Mouse (Mus musculus) forebrain, embryonic 12.5 days (tissue): ENCODE results near the gene Nus1. TPM values are rescaled to one million over a fixed set of nuclear protein-coding genes. Genes with fewer than 3 reads are reported as not detected.

Source experiments
- ATAC-seq: fragments of 200-750 bp; cut with Nextera tagmentation; 2 replicates; pipeline ENCODE4 v1.8.0; 2017; ENCODE audit warnings: moderate TSS enrichment; ENCODE audit not compliant: low FRiP score
- H3K27ac ChIP-seq: fragments of 300-500 bp; sonication (generic); 2 replicates; pipeline ENCODE4 v1.5.1; 2016; ENCODE audit warnings: mild to moderate bottlenecking
- H3K27me3 ChIP-seq: fragments of 300-500 bp; sonication (generic); 2 replicates; pipeline ENCODE4 v1.6.1; 2016; ENCODE audit warnings: mild to moderate bottlenecking
- H3K36me3 ChIP-seq: fragments of 300-500 bp; sonication (generic); replicated peaks from 2 replicates; pipeline ENCODE4 v1.6.1; 2016; ENCODE audit warnings: mild to moderate bottlenecking
- H3K4me1 ChIP-seq: fragments of 300-500 bp; sonication (generic); 2 replicates; pipeline ENCODE4 v1.6.1; 2016
- H3K4me2 ChIP-seq: fragments of 300-500 bp; sonication (generic); 2 replicates; pipeline ENCODE4 v1.6.1; 2016; ENCODE audit warnings: mild to moderate bottlenecking, moderate library complexity
- H3K4me3 ChIP-seq: fragments of 300-500 bp; sonication (generic); replicated peaks from 2 replicates; pipeline ENCODE4 v1.5.1; 2016; ENCODE audit warnings: mild to moderate bottlenecking
- H3K9ac ChIP-seq: fragments of 300-500 bp; sonication (generic); 2 replicates; pipeline ENCODE4 v1.6.1; 2016; ENCODE audit warnings: mild to moderate bottlenecking
- H3K9me3 ChIP-seq: fragments of 300-500 bp; sonication (generic); 2 replicates; pipeline ENCODE4 v1.6.1; 2016
- WGBS: fragments of 180-500 bp; shearing (Covaris S2); methylation state at CpG from one replicate; pipeline ENCODE4 v1.1.7; 2016; 5-methylcytosine and 5-hydroxymethylcytosine counted together
- polyA plus RNA-seq: library from polyadenylated mRNA; unstranded; fragments of >200 nt; fragmentation: Nextera tagmentation; extraction: Ambion mirVana; gene quantifications from 2 replicates; pipeline ENCODE4 v1.2.1, GENCODE M21; 2016

Gene Nus1
- 16.6 and 17.2 TPM in 2 replicates for polyA plus RNA-seq

- WGBS = under 1% methylated on average over 76 of the region's 79 CpGs
- Histone ChIP-seq H3K4me2 (peak within 1 kb of the TSS; percentile 76), H3K27ac (peak within 1 kb of the TSS; percentile 93), H3K4me1 (peaks cover 22% of the 10 kb centered on the region), H3K4me3 (peak within 1 kb of the TSS; percentile 95), H3K36me3 (no peaks in the 10 kb centered on the region), H3K9ac (peak within 1 kb of the TSS; percentile 91), H3K9me3 (no peaks in the 10 kb centered on the region), H3K27me3 (peaks cover 6% of the 10 kb centered on the region; the same call in 1 of the 2 replicates)
- peak; percentile 99 for ATAC-seq
Observed at GRCm38 (mm10) chr10:52417299-52417997, at the start of gene Nus1. Nus1 (plus strand) TSS chr10:52417547.

DNA sequence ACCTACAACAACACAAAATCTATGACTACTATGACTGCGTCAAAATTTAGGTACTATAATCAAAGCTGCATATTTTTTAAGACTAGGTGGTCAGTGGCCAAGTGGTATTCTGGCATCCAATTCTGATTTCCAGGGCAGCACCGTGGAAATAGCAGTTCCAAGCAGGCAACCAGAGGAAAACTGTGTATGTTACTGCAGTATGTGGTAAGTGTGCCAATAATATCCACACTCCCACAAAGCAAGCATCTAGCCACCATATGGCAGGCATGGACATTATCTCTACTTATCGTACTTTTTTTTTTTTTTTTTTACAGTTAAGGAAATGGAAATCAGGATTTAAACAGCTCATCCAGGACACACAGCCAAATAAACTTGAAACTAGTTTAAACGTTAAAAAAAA, 49.0 kb upstream of the Nus1 start:
- H3K27me3 ChIP-seq = no peaks in the 10 kb centered on the region
- H3K4me2 ChIP-seq = no peak overlapping the region
- H3K4me1 ChIP-seq = no peaks in the 10 kb centered on the region
- 92% methylated on average over 4 of the region's 4 CpGs for WGBS
- H3K9me3 ChIP-seq = no peaks in the 10 kb centered on the region
- ATAC-seq = no peak
- no peak overlapping the region for H3K27ac ChIP-seq
- H3K36me3 ChIP-seq = no peaks in the 10 kb centered on the region
- H3K9ac ChIP-seq = no peak overlapping the region
- no peak overlapping the region for H3K4me3 ChIP-seq

GRCm38 (mm10) chr10:52373834-52374233, 43.5 kb upstream of the Nus1 start:
- WGBS = 93% methylated on average over 4 of the region's 4 CpGs
- no peak for ATAC-seq

GRCm38 (mm10) chr10:52374651-52375050, 42.7 kb upstream of the Nus1 start:
- H3K4me2 ChIP-seq = no peak overlapping the region
- no peaks in the 10 kb centered on the region for H3K27me3 ChIP-seq
- H3K4me1 ChIP-seq = peaks cover 5% of the 10 kb centered on the region
- H3K27ac ChIP-seq = no peak overlapping the region
- no peak overlapping the region for H3K9ac ChIP-seq
- H3K4me3 ChIP-seq = no peak overlapping the region
- no peaks in the 10 kb centered on the region for H3K36me3 ChIP-seq
- no peak for ATAC-seq
- H3K9me3 ChIP-seq = no peaks in the 10 kb centered on the region

More at GRCm38 (mm10) chr10:52373834-52374233, 43.5 kb upstream of the Nus1 start:
- no peaks in the 10 kb centered on the region for H3K27me3 ChIP-seq
- H3K4me1 ChIP-seq = no peaks in the 10 kb centered on the region
- H3K36me3 ChIP-seq = no peaks in the 10 kb centered on the region
- H3K9ac ChIP-seq = no peak overlapping the region
- H3K27ac ChIP-seq = no peak overlapping the region
- H3K9me3 ChIP-seq = no peaks in the 10 kb centered on the region
- no peak overlapping the region for H3K4me2 ChIP-seq
- no peak overlapping the region for H3K4me3 ChIP-seq

DNA sequence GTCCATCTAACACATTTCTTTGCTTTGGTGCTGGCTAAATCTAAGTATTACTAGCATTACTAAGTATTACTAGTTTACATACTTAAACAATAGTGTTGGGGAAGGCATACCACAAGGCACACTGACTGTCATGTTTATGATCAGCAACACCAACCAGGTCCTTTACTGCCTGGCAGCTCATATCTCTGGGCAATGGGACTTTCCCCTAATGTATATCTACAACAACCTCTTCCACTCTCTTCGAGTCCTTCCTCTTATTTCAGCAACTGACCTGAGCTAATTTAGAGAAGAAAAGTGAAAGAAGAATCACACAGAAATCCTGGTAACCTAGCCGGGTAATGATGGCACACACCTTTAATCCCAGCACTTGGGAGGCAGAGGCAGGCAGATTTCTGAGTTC, 40.9 kb upstream of the Nus1 start:
- 95% methylated on average over 2 of the region's 2 CpGs for WGBS
- no peaks in the 10 kb centered on the region for H3K27me3 ChIP-seq
- ATAC-seq = no peak

DNA sequence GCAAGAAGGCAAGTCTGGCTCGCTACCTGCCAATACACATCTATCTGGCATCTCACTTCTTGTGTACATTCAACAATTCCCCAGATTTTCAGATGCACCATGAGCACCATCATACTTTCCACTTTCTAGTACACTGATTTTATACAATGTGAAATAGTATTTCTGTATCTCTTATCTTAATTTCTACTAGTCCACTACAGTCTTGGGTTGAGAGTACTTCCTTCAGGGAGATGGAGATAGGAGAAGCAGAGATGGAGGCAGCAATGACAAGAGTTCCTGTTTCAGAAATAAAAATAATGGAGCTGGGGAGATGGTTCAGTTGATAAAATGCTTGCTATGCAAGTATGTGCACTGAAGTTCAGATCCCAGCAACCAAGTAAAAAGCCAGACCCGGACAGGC, 39.5 kb upstream of the Nus1 start:
- ATAC-seq = no peak
- WGBS = 96% methylated on average over 2 of the region's 2 CpGs
- H3K27me3 ChIP-seq = no peaks in the 10 kb centered on the region
- H3K4me1 ChIP-seq = peaks cover 9% of the 10 kb centered on the region
- H3K4me3 ChIP-seq = no peak overlapping the region
- H3K9me3 ChIP-seq = no peaks in the 10 kb centered on the region
- H3K9ac ChIP-seq = no peak overlapping the region
- H3K27ac ChIP-seq = no peak overlapping the region
- no peak overlapping the region for H3K4me2 ChIP-seq
- no peaks in the 10 kb centered on the region for H3K36me3 ChIP-seq

More for the DNA sequence above, 40.9 kb upstream of the Nus1 start:
- Histone ChIP-seq H3K4me3 (no peak overlapping the region), H3K36me3 (no peaks in the 10 kb centered on the region), H3K4me1 (peaks cover 5% of the 10 kb centered on the region), H3K9ac (no peak overlapping the region), H3K27ac (no peak overlapping the region), H3K4me2 (no peak overlapping the region), H3K9me3 (no peaks in the 10 kb centered on the region)

GRCm38 (mm10) chr10:52381321-52381801, 36.0 kb upstream of the Nus1 start:
- H3K9ac ChIP-seq = peak overlapping the region; percentile 89
- H3K4me1 ChIP-seq = peaks cover 11% of the 10 kb centered on the region
- no peaks in the 10 kb centered on the region for H3K36me3 ChIP-seq
- ATAC-seq = peak; percentile 68
- peak overlapping the region; percentile 89 for H3K4me3 ChIP-seq
- peak overlapping the region; percentile 94 for H3K27ac ChIP-seq
- H3K9me3 ChIP-seq = no peaks in the 10 kb centered on the region
- H3K27me3 ChIP-seq = no peaks in the 10 kb centered on the region
- H3K4me2 ChIP-seq = peak overlapping the region; percentile 83
- WGBS = under 1% methylated on average over 19 of the region's 19 CpGs

GRCm38 (mm10) chr10:52381845-52382591, 35.3 kb upstream of the Nus1 start, which contains the start of gene Gopc:
Gopc (minus strand) TSS chr10:52382124.
- Histone ChIP-seq H3K4me3 (peak within 1 kb of the TSS; percentile 89), H3K36me3 (no peaks in the 10 kb centered on the region), H3K4me1 (peaks cover 11% of the 10 kb centered on the region), H3K9me3 (no peaks in the 10 kb centered on the region), H3K27ac (peak within 1 kb of the TSS; percentile 94), H3K4me2 (peak within 1 kb of the TSS; percentile 83), H3K9ac (peak within 1 kb of the TSS; percentile 89), H3K27me3 (no peaks in the 10 kb centered on the region)
- WGBS = under 1% methylated on average over 68 of the region's 71 CpGs
- ATAC-seq = peak; percentile 97

GRCm38 (mm10) chr10:52383022-52383421, 34.3 kb upstream of the Nus1 start:
- no peaks in the 10 kb centered on the region for H3K36me3 ChIP-seq
- H3K27ac ChIP-seq = no peak overlapping the region
- WGBS = 86% methylated on average over 6 of the region's 6 CpGs
- no peak overlapping the region for H3K9ac ChIP-seq
- H3K4me2 ChIP-seq = peak overlapping the region; percentile 83
- ATAC-seq = no peak
- H3K4me3 ChIP-seq = 0 out of 2 replicates have a peak overlapping the region, but pooled peaks have one; percentile 89
- peaks cover 11% of the 10 kb centered on the region for H3K4me1 ChIP-seq
- H3K27me3 ChIP-seq = no peaks in the 10 kb centered on the region
- H3K9me3 ChIP-seq = no peaks in the 10 kb centered on the region

DNA sequence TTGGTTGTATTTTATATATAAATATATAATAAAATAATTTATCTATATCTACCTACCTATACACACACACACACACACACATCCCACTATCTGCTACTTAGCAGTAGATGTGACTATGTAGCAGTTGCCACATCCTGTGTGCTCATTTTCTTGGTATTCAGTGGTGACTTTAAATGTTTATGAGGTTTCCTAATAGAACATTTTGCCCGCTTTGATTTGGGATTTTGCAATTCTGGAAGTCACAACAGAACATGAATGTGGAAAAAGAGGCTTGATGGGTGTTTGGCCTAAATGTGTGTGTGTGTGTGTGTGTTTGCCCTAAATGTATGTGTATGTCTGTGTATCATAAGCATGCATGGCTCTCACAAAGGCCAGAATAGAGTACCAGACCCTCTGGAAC, 33.8 kb upstream of the Nus1 start:
- H3K27me3 ChIP-seq = no peaks in the 10 kb centered on the region

GRCm38 (mm10) chr10:52384823-52385610, 32.3 kb upstream of the Nus1 start:
- WGBS = 44% methylated on average over 8 of the region's 8 CpGs
- Histone ChIP-seq H3K9me3 (no peaks in the 10 kb centered on the region), H3K27ac (no peak overlapping the region), H3K9ac (no peak overlapping the region), H3K36me3 (no peaks in the 10 kb centered on the region), H3K4me2 (no peak overlapping the region), H3K4me1 (peaks cover 6% of the 10 kb centered on the region), H3K27me3 (no peaks in the 10 kb centered on the region), H3K4me3 (no peak overlapping the region)
- ATAC-seq = no peak

More for the DNA sequence above, 33.8 kb upstream of the Nus1 start:
- 94% methylated on average over 1 of the region's 1 CpGs for WGBS
- no peak overlapping the region for H3K4me2 ChIP-seq
- ATAC-seq = no peak
- H3K36me3 ChIP-seq = no peaks in the 10 kb centered on the region
- H3K4me1 ChIP-seq = peaks cover 11% of the 10 kb centered on the region
- H3K9me3 ChIP-seq = no peaks in the 10 kb centered on the region
- H3K4me3 ChIP-seq = no peak overlapping the region
- H3K27ac ChIP-seq = no peak overlapping the region
- no peak overlapping the region for H3K9ac ChIP-seq

GRCm38 (mm10) chr10:52387192-52387591, 30.2 kb upstream of the Nus1 start:
- no peak overlapping the region for H3K27ac ChIP-seq
- 74% methylated on average over 4 of the region's 4 CpGs for WGBS
- H3K4me3 ChIP-seq = no peak overlapping the region
- no peak overlapping the region for H3K4me2 ChIP-seq
- peaks cover 6% of the 10 kb centered on the region for H3K4me1 ChIP-seq
- no peaks in the 10 kb centered on the region for H3K9me3 ChIP-seq
- no peak for ATAC-seq
- H3K9ac ChIP-seq = no peak overlapping the region
- H3K36me3 ChIP-seq = no peaks in the 10 kb centered on the region
- no peaks in the 10 kb centered on the region for H3K27me3 ChIP-seq
